Mouse (Mus musculus): ENCODE data around the gene H3f3b.
"Not testable (repeated sequence)": the region's sequence is repeated elsewhere in the genome, so short reads cannot be mapped to it uniquely, and the experiment has no call there.

Gene H3f3b

GRCm38 (mm10) chr11:116021328-116022220 is 6.2 kb downstream of the H3f3b start:
- DNase-seq (ENCODE audit: low spot score in 2 of 2) = no peak

DNA sequence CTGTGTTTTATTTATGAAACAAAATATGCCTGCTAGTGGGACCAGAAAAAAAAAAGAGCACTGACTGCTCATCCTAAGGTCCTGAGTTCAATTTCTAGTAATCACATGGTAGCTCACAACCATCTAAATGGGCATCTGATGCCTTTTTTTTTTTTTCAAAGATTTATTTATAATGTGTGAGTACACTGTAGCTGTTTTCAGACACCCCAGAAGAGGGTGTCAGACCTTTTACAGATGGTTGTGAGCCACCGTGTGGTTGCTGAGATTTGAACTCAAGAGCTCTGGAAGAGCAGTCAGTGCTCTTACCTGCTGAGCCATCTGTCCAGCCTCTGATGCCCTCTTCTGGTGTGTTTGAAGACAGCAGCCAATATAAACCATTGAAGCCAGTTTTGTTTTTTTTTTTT is 7.2 kb downstream of the H3f3b start:
- DNase-seq (ENCODE audit: low spot score in 2 of 2) = no peak

- DNase-seq (ENCODE audit: low spot score in 2 of 2) = no peak
Measured at GRCm38 (mm10) chr11:116019976-116020411, 7.8 kb downstream of the H3f3b start.

- no peak for DNase-seq (ENCODE audit: low spot score in 2 of 2)
Measured at GRCm38 (mm10) chr11:116019360-116019791, 8.4 kb downstream of the H3f3b start.

DNA sequence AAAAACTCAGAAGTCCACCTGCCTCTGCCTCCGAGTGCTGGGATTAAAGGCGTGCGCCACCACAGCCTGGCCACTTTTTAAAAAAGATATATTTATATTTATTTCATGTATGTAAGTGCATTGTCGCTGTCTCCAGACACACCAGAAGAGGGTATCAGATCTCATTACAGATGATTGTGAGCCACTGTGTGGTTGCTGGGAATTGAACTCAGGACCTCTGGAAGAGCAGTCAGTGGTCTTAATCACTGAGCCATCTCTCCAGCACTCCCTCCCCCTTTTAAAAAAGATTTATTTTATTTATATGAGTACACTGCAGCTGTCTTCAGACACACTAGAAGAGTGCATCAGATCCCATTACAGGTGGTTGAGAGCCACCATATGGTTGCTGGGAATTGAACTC is 8.9 kb downstream of the H3f3b start:
- not testable (repeated sequence) for DNase-seq (ENCODE audit: low spot score in 2 of 2)

- DNase-seq (ENCODE audit: low spot score in 2 of 2) = peak in 1 of 2 experiments; percentile 24
Measured at GRCm38 (mm10) chr11:116018106-116018505, 9.7 kb downstream of the H3f3b start.

GRCm38 (mm10) chr11:116014821-116015220 is 12.9 kb downstream of the H3f3b start:
- no peak for DNase-seq (ENCODE audit: low spot score in 2 of 2)

DNA sequence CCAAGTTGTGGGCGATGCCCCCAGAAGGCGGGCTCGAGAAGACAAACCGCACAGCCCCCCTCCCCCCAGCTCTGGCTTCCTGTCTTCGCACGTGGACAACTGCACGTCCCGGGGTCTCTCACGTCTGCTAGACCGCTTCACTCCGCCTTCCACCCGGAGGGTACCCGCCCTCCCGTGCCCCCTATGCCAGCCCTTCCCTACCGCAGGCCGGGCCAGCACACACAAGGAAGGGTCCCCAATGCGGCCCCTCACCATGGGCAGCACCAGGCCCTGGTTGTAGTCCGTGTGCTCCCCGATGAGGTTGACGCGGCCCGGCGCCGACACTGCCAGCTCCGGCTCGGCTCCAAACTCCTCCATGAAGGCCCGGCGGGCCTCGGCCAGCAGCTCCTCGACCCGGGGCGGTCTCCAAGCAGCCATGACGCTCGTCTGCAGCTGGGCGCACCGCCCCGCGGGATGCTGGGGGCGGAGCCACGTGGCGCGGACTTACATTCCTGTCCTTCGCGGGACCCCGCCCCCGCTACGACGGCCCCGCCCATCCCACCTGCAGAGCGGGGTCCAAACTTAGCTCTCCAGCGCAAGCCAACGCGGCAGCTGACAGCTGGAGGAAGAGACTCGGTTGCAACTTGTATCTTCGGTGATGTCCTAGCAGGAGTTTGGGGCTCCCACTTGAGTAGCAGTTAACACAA is 15.4 kb downstream of the H3f3b start, which contains the start of gene Galk1:
TSS of gene Galk1 (minus strand) at position 458 of the 686 bp plus-strand sequence.
- peak; percentile 77 to 85 for DNase-seq (ENCODE audit: low spot score in 2 of 2)

- no peak for DNase-seq (ENCODE audit: low spot score in 2 of 2)
Measured at GRCm38 (mm10) chr11:116011529-116012261, 16.1 kb downstream of the H3f3b start.

- no peak for DNase-seq (ENCODE audit: low spot score in 2 of 2)
Measured at GRCm38 (mm10) chr11:116010948-116011347, 16.8 kb downstream of the H3f3b start.

DNA sequence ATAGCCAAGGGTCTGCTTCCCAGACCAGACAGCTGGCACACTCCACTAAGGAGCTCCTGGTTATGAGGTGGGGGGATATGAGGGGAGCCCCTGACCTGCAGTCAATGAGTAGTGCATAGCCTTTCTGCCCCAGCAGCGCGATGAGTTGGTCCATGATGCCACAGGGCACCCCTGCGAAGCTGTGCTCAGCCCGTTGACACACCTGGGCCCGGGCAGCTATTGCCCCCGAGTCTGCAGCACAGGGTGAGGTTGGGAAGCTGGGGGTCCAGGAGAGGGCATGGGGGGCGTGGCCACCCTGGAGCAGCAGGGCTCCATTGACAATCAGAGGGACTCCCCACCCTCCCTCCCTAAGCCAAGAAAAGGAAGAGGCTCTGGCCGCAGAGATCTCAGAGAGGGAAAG is 17.6 kb downstream of the H3f3b start:
- DNase-seq (ENCODE audit: low spot score in 2 of 2) = no peak

DNA sequence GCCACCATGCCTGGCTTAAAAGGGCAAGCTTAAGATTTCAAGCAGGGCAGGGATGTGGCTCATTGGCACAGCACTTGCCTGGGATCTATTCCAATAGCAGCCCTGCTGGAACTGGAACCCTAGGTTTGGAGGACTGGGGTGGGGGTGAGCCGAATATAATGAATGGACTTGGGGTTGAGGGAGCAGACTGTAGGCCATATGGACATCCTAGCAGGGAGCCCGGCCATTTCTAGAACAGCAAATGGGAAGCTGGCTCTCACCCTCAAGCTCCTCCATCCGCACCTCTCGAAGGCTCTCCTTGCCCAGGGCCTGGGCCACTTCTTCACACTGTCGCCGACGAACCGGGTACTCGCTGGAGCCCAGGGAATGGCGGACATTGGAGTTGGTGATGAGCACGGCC is 18.1 kb downstream of the H3f3b start:
- DNase-seq (ENCODE audit: low spot score in 2 of 2) = no peak

DNA sequence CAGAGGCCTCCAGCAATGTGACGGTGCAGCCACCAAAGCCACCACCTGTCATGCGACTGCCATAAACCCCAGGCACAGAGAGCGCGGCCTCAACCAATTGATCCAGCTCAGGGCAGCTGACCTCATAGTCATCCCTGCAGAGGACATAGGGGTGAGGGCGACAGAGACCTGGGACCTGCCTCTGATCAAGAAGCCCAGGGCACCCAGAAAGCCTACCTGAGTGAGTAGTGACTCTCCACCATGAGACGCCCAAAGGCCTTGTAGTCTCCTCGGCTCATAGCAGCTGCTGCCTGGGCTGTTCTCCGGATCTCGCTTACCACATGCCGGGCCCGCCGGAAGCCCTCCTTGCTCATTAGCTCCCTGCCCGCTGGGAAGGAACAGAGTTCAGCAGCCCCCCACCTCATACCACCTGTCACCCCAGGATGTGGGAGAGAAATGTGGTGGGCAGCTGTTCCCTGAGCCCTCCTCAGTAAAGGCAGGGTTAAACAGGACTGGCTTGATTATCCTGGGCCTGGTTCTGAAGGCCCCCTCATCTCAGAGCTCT is 18.9 kb downstream of the H3f3b start:
- DNase-seq (ENCODE audit: low spot score in 2 of 2) = no peak

- no peak for DNase-seq (ENCODE audit: low spot score in 2 of 2)
Measured at GRCm38 (mm10) chr11:116008411-116008810, 19.4 kb downstream of the H3f3b start.

DNA sequence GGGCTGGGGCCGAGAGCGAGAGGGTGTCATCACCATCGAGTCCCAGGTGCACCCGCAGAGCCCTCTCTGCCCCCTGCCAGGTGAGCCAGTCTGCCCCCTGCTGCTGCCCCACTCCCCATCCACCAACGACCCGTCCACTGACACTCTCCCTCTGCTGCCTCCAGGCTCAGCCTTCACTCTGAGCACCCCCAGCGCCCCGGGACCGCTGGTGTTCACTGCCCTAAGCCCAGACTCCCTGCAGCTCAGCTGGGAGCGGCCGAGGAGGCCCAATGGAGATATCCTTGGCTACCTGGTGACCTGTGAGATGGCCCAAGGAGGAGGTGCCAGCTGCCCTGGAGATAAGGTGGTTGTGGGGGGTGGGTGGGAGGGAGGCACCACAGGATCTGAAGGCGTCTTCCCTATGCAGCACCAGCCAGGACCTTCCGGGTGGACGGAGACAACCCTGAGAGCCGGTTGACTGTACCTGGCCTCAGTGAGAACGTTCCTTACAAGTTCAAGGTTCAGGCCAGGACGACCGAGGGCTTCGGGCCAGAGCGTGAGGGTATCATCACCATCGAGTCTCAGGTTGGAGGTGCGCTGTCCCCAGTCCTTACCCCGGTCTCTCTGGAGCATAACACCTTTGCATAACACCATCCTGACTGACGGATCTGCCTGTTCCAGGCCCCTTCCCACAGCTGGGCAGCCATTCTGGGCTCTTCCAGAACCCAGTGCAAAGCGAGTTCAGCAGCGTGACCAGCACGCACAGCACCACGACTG is 20.5 kb downstream of the H3f3b start:
- no peak for DNase-seq (ENCODE audit: low spot score in 2 of 2)

DNA sequence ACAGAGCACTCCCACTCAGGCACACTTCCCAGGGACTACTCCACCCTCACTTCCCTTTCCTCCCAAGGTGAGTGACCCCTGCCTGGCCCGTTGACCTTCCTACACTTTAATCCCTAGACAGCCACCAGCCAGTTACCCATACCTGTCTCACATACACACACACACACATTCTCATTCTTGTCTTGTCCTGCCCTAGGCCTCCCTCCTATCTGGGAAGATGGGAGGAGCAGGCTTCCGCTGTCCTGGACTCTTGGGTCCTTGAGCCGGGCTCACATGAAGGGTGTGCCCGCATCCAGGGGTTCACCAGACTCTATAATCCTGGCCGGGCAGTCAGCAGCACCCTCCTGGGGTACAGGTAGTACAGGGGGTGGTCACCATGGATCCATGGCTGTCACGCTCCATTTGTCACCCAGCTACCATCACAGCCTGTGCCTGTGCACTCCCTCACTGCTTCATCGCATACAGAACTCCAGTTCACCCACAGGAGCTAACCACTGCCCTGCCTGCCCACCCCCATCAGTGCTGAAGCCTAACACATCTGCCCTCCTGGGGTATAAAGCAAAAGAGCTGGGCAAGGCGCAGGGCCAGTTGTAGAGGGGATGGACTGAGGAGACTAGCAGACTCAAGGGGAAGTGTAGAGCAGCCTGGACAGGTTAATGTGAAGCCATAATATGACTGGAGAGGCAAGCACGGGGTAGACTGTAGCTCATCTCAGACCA is 21.9 kb downstream of the H3f3b start:
- DNase-seq (ENCODE audit: low spot score in 2 of 2) = no peak

DNA sequence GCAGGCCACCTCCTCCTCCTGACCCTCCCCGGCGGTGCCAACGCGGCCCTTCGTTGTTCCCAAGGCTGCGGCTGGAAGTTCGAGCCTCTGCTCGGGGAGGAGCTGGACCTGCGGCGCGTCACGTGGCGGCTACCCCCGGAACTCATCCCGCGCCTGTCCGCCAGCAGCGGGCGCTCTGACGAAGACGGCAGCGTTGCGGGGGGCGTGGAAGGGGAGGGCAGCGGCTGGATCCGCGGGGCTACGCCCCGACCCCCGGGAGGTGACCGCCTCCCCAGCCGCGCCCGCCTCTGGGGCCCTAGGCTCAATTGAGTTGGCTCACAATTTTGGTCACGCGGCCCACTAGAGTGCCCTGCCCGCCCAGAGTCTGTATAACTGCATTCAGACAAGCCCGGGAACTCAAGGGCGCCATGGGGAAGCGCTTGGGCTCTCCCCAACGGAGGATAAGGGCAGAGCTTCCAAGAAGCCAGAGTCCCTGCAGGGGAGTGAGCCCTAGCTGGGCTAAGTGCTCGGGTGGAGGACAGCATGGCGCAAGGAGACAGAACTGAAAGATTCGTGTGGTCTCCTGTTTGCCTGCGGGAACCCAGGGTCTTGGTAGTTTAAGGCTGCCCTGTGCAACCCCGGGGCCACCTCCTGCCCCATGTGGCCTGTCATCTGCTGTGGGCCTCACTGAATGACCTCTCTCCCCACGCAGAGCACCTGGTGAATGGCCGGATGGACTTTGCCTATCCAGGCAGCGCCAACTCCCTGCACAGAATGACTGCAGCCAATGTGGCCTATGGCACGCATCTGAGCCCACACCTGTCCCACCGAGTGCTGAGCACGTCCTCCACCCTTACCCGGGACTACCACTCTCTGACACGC is 22.7 kb downstream of the H3f3b start:
- peak; percentile 52 to 64 for DNase-seq (ENCODE audit: low spot score in 2 of 2)

DNA sequence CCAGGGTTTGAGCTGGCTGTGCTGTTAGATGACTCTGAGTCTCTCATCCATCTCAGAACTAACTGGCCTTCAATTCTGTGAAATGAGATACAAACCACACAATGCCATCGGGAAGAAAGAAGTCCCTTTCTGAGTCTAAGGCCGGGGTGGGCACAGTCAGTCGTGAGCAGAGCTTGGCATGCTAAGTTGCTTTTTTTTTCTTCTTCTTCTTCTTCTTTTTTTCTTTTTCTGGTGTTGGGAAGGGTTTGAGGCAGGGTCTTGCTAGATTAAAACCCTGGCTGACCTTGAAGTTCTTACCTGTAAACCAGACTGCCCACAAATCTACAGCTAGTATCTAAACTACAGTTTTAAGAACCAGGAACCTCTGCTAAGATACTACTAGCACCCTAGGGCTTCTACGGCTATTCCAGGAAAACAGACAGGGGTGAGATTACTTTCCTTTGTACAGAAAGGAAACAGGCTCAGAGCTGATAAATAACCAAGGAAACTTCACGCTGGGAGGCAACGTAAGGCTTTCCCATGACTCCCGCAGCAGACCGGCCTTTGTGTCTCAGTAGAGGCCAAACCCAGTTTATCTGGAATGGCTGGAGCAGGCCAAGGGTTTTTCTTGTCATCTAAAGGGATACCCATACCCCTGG is 23.5 kb downstream of the H3f3b start:
- no peak for DNase-seq (ENCODE audit: low spot score in 2 of 2)

DNA sequence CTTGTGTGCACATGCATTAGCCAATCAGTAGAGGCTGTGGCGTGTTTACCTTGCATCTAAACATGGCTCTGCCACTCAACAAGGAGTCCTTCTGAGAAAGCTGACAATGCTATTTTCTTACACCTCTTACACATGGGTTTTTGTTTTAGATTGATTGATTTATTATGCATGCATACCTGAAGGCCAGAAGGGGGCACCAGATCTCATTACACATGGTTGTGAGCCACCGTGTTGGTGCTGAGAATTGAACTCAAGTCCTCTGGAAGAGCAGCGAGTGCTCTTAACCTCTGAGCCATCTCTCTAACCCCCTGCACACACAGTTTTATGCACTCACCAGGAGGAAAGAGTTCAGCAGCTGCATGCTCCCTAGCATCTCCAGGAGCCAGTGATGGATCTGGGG is 24.9 kb downstream of the H3f3b start:
- DNase-seq (ENCODE audit: low spot score in 2 of 2) = no peak
